Mouse (Mus musculus) limb, embryonic 14.5 days (tissue): ENCODE measurements around the gene Csk. TPM values are rescaled to one million over a fixed set of nuclear protein-coding genes. Genes with fewer than 3 reads are reported as not detected.

Experiments
- ATAC-seq: fragments of 200-750 bp; cut with Nextera tagmentation; 2 replicates; pipeline ENCODE4 v1.8.0; 2017; ENCODE audit warnings: low read depth, moderate number of reproducible peaks, moderate TSS enrichment; ENCODE audit not compliant: low FRiP score
- DNase-seq: peaks from one replicate; pipeline ENCODE4 v3.0.0-alpha.2; 2015; ENCODE audit warnings: low spot score
- H3K27ac ChIP-seq: fragments of 300-500 bp; sonication (generic); replicated peaks from 2 replicates; pipeline ENCODE4 v1.5.1; 2014; ENCODE audit warnings: low read depth, mild to moderate bottlenecking, low read length, moderate library complexity, mixed read lengths
- H3K27me3 ChIP-seq: fragments of 300-500 bp; sonication (generic); 2 replicates; pipeline ENCODE4 v1.6.1; 2014; ENCODE audit warnings: low read length, mixed read lengths; ENCODE audit not compliant: control insufficient read depth, insufficient read depth
- H3K36me3 ChIP-seq: fragments of 300-500 bp; sonication (generic); 2 replicates; pipeline ENCODE4 v1.6.1; 2014; ENCODE audit warnings: mild to moderate bottlenecking, low read length, moderate library complexity, mixed read lengths; ENCODE audit not compliant: control insufficient read depth, insufficient read depth
- H3K4me1 ChIP-seq: fragments of 300-500 bp; sonication (generic); 2 replicates; pipeline ENCODE4 v1.6.1; 2014; ENCODE audit warnings: antibody characterized with exemption, low read length, mixed read lengths; ENCODE audit not compliant: control insufficient read depth, insufficient read depth
- H3K4me2 ChIP-seq: fragments of 300-500 bp; sonication (generic); replicated peaks from 2 replicates; pipeline ENCODE4 v1.6.1; 2014; ENCODE audit warnings: low read depth, mild to moderate bottlenecking, low read length, moderate library complexity; ENCODE audit not compliant: severe bottlenecking
- H3K4me3 ChIP-seq: fragments of 300-500 bp; sonication (generic); replicated peaks from 2 replicates; pipeline ENCODE4 v1.5.1; 2014; ENCODE audit warnings: low read length
- H3K9ac ChIP-seq: fragments of 300-500 bp; sonication (generic); 2 replicates; pipeline ENCODE4 v1.6.1; 2014; ENCODE audit warnings: mild to moderate bottlenecking, low read depth, low read length, moderate library complexity; ENCODE audit not compliant: severe bottlenecking
- H3K9me3 ChIP-seq: fragments of 300-500 bp; sonication (generic); 2 replicates; pipeline ENCODE4 v1.6.1; 2016; ENCODE audit warnings: low read length; ENCODE audit not compliant: control insufficient read depth
- POLR2A ChIP-seq: fragments of 200-500 bp; IDR thresholded peaks from 2 replicates; pipeline ENCODE4 v1.8.0; 2012; ENCODE audit warnings: inconsistent platforms, mild to moderate bottlenecking, moderate library complexity, borderline replicate concordance; ENCODE audit not compliant: insufficient read depth, insufficient read length; ENCODE audit errors: extremely low read depth
- WGBS: fragments of 180-500 bp; shearing (Covaris S2); extraction: QIAGEN DNeasy Blood & Tissue Kit; methylation state at CpG from one replicate; pipeline ENCODE4 v1.1.7; 2014; 5-methylcytosine and 5-hydroxymethylcytosine counted together
- polyA plus RNA-seq, 2 experiments: library from polyadenylated mRNA; depleted of rRNA in 1 of 2; stranded (reverse) in 1 of 2; unstranded in 1 of 2; fragments of >200 nt; fragmentation: Nextera tagmentation in 1 of 2; extraction: Ambion mirVana in 1 of 2; gene quantifications; 2 replicates each; pipeline versions ENCODE4 v1.2.1 to v1.2.3; 2012 to 2014

Gene Csk
- polyA plus RNA-seq, 2 experiments = 28.1 to 91.4 TPM

DNA sequence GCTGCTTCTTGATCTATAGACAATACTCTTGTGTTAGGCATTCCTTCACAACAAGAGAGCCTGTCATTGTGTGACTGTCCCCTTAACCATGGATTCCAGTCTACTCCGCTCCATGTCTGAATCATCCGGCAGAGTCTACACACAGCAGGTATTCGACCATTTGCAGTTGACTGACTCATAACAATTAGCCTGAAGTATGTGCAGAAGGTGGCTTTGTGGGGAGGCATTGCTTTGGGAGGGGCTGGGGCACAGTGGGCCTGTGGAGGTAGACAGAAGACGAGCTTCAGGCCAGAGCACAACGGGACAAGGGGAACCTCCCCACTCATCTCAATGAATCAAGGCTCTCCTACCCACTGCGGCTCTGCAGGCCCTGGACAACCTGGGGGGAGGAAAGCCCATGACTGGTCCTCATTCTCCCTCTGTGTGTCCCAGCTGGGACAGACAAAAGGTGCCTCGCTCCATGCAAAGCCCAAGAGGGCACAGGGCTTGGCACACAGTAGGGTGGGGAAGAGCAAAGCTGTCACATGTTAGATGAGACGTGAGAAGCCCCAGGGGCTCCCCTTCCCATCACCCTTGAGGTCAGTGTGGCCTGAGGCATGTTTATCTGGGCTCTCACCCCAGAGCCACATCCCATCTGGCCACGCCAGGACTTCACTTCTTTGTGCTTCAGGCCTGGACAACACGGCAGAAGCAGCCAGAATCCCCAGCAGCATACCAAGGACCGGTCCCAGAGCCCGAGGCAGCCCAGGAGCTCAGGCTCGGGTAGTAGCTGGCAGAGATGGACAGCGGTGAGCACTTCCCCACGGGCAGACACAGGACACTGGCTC is 27.5 kb downstream of the Csk start:
- TF ChIP-seq POLR2A = no peak
- Histone ChIP-seq H3K9ac (no peak overlapping the region), H3K4me1 (no peaks in the 10 kb centered on the region), H3K36me3 (peaks cover 65% of the 10 kb centered on the region), H3K9me3 (no peaks in the 10 kb centered on the region), H3K4me2 (no peak overlapping the region), H3K27ac (no peak overlapping the region), H3K27me3 (no peaks in the 10 kb centered on the region), H3K4me3 (no peak overlapping the region)
- WGBS = 88% methylated on average over 15 of the region's 15 CpGs
- ATAC-seq = no peak
- no peak for DNase-seq

DNA sequence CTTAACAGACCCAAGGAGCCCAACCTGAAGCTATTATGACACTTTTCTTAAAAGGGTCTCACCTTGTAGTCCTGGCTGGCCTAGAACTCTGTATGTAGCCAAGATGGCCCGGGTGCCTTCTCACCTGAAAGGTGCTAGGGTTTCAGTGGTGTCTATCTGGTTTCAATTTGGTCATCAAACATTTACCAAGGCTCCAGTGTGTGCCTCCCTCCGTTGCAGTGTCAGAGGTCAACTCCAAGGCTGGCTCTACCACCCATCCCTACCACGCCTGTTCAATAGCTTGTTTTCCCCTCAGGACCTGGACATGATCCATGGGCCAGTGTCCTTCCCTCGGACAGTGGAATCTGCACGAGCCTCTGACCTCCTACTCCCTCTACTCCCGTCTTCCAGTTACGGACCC is 29.1 kb downstream of the Csk start:
- H3K9ac ChIP-seq = no peak overlapping the region
- H3K27ac ChIP-seq = no peak overlapping the region
- peaks cover 49% of the 10 kb centered on the region for H3K36me3 ChIP-seq
- ATAC-seq (no peak), DNase-seq (no peak)
- no peak for TF ChIP-seq POLR2A
- no peaks in the 10 kb centered on the region for H3K4me1 ChIP-seq
- no peak overlapping the region for H3K4me3 ChIP-seq
- no peaks in the 10 kb centered on the region for H3K9me3 ChIP-seq
- 86% methylated on average over 7 of the region's 7 CpGs for WGBS
- no peak overlapping the region for H3K4me2 ChIP-seq
- no peaks in the 10 kb centered on the region for H3K27me3 ChIP-seq

DNA sequence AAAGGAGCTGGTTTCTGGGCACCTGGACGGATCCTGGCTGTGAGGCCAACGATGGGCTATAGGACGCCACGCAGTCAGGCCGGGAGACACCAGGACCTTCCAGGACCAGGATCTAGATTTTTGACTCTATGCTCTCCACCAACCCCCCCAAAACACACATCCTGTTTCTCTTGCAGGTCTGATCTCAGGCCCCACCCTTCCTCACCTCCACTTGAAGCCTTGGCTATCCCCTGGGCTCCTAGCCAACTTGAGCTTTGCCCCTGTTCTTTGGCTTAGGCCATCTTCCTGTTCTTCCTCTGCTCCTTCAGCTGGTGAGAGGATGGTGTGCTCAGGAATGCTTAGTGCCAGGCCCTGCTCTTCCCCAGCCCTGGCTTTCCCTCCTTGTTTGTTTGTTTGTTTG is 32.8 kb downstream of the Csk start, which contains the start of gene Lman1l:
Gene Lman1l (minus strand): TSS at position 101 of the 400 bp plus-strand sequence.
- no peak for ATAC-seq
- WGBS = 91% methylated on average over 5 of the region's 5 CpGs
- no peak for TF ChIP-seq POLR2A
- Histone ChIP-seq H3K4me3 (no peak within 1 kb of the TSS), H3K4me2 (no peak within 1 kb of the TSS), H3K27ac (no peak within 1 kb of the TSS), H3K4me1 (no peaks in the 10 kb centered on the region), H3K9ac (no peak within 1 kb of the TSS), H3K36me3 (peaks cover 14% of the 10 kb centered on the region), H3K9me3 (no peaks in the 10 kb centered on the region), H3K27me3 (no peaks in the 10 kb centered on the region)
- no peak for DNase-seq

DNA sequence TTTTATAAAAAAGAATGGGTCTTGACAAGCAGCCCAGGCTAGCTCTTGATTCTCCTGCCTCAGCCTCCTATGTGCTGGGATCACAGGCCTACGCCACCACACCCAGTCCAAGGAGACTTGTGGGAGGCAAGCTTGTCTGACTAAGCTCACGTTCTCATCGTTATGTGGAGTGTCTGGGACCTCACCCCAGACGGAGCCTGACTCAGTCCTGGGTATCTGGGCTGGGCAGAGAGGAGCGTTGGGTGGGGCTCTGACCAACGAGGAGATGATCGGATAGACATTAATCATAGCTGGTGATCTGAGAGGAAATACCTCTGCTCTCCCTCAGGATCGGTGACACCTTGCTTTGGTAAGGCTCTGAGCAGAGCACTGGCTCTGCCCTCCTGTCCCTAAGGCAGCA is 34.6 kb downstream of the Csk start:
- Histone ChIP-seq H3K27ac (no peak overlapping the region), H3K4me2 (no peak overlapping the region), H3K4me1 (no peaks in the 10 kb centered on the region), H3K4me3 (no peak overlapping the region), H3K36me3 (no peaks in the 10 kb centered on the region), H3K27me3 (no peaks in the 10 kb centered on the region), H3K9me3 (no peaks in the 10 kb centered on the region), H3K9ac (no peak overlapping the region)
- no peak for TF ChIP-seq POLR2A
- WGBS = 67% methylated on average over 8 of the region's 8 CpGs
- no peak for ATAC-seq
- DNase-seq = no peak

DNA sequence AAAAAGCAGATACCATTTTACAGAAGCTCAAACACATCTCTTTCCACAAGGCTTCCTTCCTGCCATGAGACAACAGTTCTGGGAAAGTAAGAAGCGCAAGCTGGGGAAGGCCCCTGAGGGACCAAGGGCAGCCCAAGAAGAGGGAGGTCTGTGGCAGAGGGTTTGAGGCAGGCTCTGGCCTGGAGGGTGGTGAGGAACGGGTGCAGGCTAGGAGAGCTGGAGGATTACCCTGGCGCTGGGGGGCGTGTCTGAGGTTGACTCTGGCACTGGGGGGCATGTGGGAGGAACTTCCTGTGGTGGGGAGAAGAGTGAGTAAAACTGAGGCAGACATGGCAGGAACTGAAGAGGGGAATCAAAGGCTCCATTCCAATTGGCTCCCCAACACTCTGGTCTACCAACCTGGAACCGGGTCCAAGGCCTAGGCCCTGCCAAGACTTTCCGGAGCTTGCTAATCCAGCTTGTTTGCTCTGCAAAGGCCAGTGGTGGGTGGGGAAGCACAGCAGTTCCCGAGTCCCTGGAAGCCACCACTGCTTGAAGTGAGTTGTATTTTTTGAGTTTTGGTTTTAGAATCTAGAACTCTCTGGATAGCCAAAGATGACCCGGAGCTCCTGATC is 35.8 kb downstream of the Csk start:
- DNase-seq (no peak), ATAC-seq (no peak)
- Histone ChIP-seq H3K27me3 (no peaks in the 10 kb centered on the region), H3K9ac (no peak overlapping the region), H3K4me1 (no peaks in the 10 kb centered on the region), H3K9me3 (no peaks in the 10 kb centered on the region), H3K36me3 (no peaks in the 10 kb centered on the region), H3K27ac (no peak overlapping the region), H3K4me3 (no peak overlapping the region), H3K4me2 (no peak overlapping the region)
- WGBS = 72% methylated on average over 8 of the region's 8 CpGs
- no peak for TF ChIP-seq POLR2A
